Mouse (Mus musculus): ENCODE results near the gene Gm49368.
"Not testable (repeated sequence)": the region's sequence is repeated elsewhere in the genome, so short reads cannot be mapped to it uniquely, and the experiment has no call there.

The Gm49368 gene

GRCm38 (mm10) chr7:128062456-128062855 is at the start of gene Gm49368, which contains the start of gene Itgam:
Gene Gm49368, plus strand, starts transcription at chr7:128062683.
Gene Itgam, plus strand, starts transcription at chr7:128062640.
- DNase-seq (ENCODE audit: low spot score in 2 of 2) = no peak

GRCm38 (mm10) chr7:128013116-128013515 is 49.4 kb upstream of the Gm49368 start:
- no peak for DNase-seq (ENCODE audit: low spot score in 2 of 2)

- DNase-seq (ENCODE audit: low spot score in 2 of 2) = not testable (repeated sequence)
Observed at GRCm38 (mm10) chr7:128016134-128016533, 46.3 kb upstream of the Gm49368 start.

- DNase-seq (ENCODE audit: low spot score in 2 of 2) = no peak
Observed at GRCm38 (mm10) chr7:128016650-128017049, 45.8 kb upstream of the Gm49368 start.

GRCm38 (mm10) chr7:128018275-128018674 is 44.2 kb upstream of the Gm49368 start:
- DNase-seq (ENCODE audit: low spot score in 2 of 2) = no peak

GRCm38 (mm10) chr7:128019187-128019586 is 43.3 kb upstream of the Gm49368 start:
- DNase-seq (ENCODE audit: low spot score in 2 of 2) = no peak

GRCm38 (mm10) chr7:128022974-128023373 is 39.5 kb upstream of the Gm49368 start:
- DNase-seq (ENCODE audit: low spot score in 2 of 2) = no peak

- no peak for DNase-seq (ENCODE audit: low spot score in 2 of 2)
Observed at GRCm38 (mm10) chr7:128023565-128023964, 38.9 kb upstream of the Gm49368 start.

GRCm38 (mm10) chr7:128024364-128024763 is 38.1 kb upstream of the Gm49368 start:
- DNase-seq (ENCODE audit: low spot score in 2 of 2) = no peak

GRCm38 (mm10) chr7:128024932-128025331 is 37.6 kb upstream of the Gm49368 start:
- DNase-seq (ENCODE audit: low spot score in 2 of 2) = no peak

GRCm38 (mm10) chr7:128025381-128025780 is 37.1 kb upstream of the Gm49368 start:
- no peak for DNase-seq (ENCODE audit: low spot score in 2 of 2)

GRCm38 (mm10) chr7:128031403-128031976 is 31.0 kb upstream of the Gm49368 start:
- no peak for DNase-seq (ENCODE audit: low spot score in 2 of 2)

- DNase-seq (ENCODE audit: low spot score in 2 of 2) = no peak
Observed at GRCm38 (mm10) chr7:128032290-128032988, 30.0 kb upstream of the Gm49368 start.

GRCm38 (mm10) chr7:128032989-128033293 is 29.5 kb upstream of the Gm49368 start:
- no peak for DNase-seq (ENCODE audit: low spot score in 2 of 2)

GRCm38 (mm10) chr7:128033616-128034015 is 28.9 kb upstream of the Gm49368 start:
- DNase-seq (ENCODE audit: low spot score in 2 of 2) = no peak

- DNase-seq (ENCODE audit: low spot score in 2 of 2) = not testable (repeated sequence)
Observed at GRCm38 (mm10) chr7:128042161-128042820, 20.2 kb upstream of the Gm49368 start.

GRCm38 (mm10) chr7:128044142-128044785 is 18.2 kb upstream of the Gm49368 start:
- DNase-seq (ENCODE audit: low spot score in 2 of 2) = no peak

GRCm38 (mm10) chr7:128045640-128046039 is 16.8 kb upstream of the Gm49368 start:
- no peak for DNase-seq (ENCODE audit: low spot score in 2 of 2)

GRCm38 (mm10) chr7:128048819-128049218 is 13.7 kb upstream of the Gm49368 start:
- DNase-seq (ENCODE audit: low spot score in 2 of 2) = no peak

- no peak for DNase-seq (ENCODE audit: low spot score in 2 of 2)
Observed at GRCm38 (mm10) chr7:128049254-128049653, 13.2 kb upstream of the Gm49368 start.

GRCm38 (mm10) chr7:128050739-128051138 is 11.7 kb upstream of the Gm49368 start:
- no peak for DNase-seq (ENCODE audit: low spot score in 2 of 2)

- DNase-seq (ENCODE audit: low spot score in 2 of 2) = no peak
Observed at GRCm38 (mm10) chr7:128053061-128053460, 9.4 kb upstream of the Gm49368 start.

Measured in frontal cortex, postnatal 10 days (tissue).